Mouse (Mus musculus): ENCODE data around the gene Grik5.
A peak's percentile ranks its signal among the peaks of the same experiment; 100 is the strongest.

The Grik5 gene

DNA sequence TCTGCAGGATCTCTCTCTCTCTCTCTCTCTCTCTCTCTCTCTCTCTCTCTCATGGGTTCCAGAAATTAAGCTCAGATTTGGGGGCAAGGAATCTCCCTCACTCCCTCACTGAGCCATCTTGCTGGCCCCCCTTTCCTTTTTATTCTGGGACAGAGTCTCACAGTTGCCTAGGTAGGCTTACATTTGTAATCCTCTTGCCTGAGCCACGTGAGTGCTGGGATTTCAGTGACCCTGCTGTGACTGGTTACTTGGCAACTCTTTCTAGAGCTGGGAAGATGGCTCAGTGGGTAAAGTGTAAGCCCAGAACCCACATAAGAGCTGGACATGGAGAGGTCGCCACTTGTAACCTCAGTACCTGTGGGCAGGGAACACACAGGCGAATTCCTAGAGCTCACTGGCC is 40.6 kb downstream of the Grik5 start:
- no peak for DNase-seq (ENCODE audit: low spot score in 2 of 2)

GRCm38 (mm10) chr7:25030032-25030753 is 42.0 kb downstream of the Grik5 start:
- peak; percentile 84 to 87 for DNase-seq (ENCODE audit: low spot score in 2 of 2)

- DNase-seq (ENCODE audit: low spot score in 2 of 2): no peak
Measured at GRCm38 (mm10) chr7:25026452-25026851, 45.7 kb downstream of the Grik5 start.

DNA sequence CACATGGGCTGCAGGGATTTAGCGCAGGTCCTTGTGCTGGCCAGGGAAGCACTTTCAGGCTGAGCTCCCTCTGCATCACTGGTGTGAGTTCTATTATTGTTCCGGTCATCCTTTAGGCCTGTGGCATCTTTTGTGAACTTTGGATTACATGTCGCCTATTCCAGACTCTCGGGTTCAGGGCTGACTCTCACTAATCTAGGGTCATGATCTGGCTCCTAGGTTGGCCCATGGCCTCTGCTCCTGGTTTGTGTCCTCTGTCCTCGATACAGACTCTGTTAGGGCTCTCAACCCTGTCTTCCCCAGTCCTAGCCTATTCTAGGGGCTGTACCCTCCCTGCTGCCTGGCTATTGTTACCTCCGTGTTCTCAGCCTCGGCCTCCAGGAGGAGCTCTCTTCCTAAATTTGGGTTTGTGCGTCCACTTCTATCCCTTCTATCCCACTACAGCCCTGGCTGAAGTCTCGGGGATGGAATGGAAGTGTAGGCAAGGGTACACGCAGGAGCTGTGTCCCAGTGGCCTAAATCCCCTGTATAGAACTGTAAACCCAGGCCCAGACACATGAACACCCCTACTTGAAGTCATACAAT is 46.2 kb downstream of the Grik5 start:
- no peak for DNase-seq (ENCODE audit: low spot score in 2 of 2)

- DNase-seq (ENCODE audit: low spot score in 2 of 2): no peak
Measured at GRCm38 (mm10) chr7:25011592-25011991, 60.6 kb downstream of the Grik5 start.

- peak; percentile 67 to 72 for DNase-seq (ENCODE audit: low spot score in 2 of 2)
Measured at GRCm38 (mm10) chr7:25010090-25010913, 61.8 kb downstream of the Grik5 start.

GRCm38 (mm10) chr7:25009099-25009700 is 62.9 kb downstream of the Grik5 start:
- DNase-seq (ENCODE audit: low spot score in 2 of 2): peak; percentile 77 to 80

- no peak for DNase-seq (ENCODE audit: low spot score in 2 of 2)
Measured at GRCm38 (mm10) chr7:25008635-25009034, 63.5 kb downstream of the Grik5 start.

DNA sequence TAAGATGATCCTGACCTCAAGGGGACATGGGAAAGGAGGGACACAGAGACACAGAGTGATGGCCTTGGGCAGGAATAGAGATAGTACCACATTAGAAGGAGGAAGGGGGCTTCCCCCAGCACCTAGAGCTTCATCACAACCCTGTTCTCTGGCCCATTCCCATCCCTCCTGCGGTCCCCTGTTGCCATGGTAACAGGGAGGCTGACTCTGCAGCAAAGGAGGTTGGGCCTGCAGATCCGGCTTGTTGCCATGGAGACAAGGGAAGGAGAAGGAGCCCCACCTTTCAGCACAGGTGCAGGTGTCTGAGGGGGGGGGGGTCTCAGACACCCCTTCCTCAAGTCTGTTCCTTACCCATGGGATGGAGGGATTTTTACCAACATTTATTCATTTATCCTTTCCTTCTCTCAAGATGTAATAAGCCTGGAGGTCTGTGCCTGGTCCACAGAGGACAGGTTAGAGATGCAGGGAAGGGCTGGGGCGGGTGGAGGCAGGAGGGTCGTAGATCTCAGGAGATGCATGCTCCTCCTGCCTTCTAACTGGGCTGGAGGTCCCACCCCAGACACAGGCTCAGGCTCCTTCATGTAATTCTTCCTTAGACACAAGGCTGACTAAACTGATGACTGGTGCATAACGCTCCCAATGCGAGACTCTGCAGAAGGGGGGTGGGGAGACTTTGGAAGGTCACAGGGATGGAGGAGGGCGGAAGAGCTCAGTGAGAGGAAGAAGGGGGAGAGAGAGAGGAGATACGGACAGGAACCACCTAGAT is 64.4 kb downstream of the Grik5 start:
- peak in 1 of 2 experiments; percentile 80 for DNase-seq (ENCODE audit: low spot score in 2 of 2)

DNA sequence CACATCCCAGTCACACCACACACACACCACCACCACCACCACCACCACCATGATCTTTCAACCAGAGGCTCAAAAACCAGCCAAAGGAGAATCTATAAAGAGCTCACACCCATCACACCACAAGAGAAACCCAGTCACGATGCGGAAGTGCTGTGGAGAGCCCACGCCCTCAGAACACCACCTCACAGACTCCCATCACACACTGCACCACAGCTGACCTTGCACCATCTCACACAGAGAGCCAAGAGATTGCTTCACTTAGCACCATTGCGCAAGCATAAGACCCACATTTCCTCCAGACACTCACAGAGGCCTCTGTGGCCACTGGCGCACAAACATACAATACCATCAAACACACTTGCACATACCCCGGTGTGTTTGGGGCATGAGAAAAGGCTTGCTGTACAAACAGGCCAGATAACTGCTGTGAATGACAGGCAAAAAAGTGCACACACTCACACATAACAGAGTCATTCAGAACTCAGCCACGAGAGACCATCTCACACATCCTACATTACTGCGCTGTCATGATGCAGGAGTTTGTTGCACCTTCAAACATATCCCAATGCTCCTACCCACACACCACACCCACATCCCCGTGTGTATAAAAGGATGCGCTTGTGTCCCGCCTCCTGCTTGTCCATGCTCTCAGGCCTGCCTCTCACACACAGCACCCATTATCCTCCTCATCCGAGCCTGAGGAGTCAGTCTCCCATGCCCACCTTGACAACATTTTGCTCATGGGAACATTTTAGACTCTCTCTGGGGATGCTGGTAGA is 65.4 kb downstream of the Grik5 start:
- DNase-seq (ENCODE audit: low spot score in 2 of 2): peak; percentile 84 to 90

DNA sequence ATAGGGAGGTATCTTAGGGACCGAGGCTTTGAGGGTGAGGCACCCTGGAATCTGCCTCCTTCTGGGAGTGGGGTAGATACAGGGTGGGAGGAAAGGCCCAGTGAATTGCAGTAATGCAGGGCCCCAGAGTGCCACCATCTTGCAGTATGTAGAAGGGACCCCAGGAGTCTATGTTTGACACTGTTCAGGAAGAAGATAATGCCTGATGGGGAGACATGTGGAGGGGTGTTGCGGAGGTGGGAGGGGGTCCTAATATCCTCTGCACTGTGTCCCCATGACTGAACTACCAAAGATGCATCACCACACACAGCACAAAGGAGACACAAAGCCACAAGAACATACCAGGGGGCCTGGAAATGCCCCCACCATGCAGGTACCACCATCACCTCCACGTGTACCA is 66.0 kb downstream of the Grik5 start:
- DNase-seq (ENCODE audit: low spot score in 2 of 2): no peak

DNA sequence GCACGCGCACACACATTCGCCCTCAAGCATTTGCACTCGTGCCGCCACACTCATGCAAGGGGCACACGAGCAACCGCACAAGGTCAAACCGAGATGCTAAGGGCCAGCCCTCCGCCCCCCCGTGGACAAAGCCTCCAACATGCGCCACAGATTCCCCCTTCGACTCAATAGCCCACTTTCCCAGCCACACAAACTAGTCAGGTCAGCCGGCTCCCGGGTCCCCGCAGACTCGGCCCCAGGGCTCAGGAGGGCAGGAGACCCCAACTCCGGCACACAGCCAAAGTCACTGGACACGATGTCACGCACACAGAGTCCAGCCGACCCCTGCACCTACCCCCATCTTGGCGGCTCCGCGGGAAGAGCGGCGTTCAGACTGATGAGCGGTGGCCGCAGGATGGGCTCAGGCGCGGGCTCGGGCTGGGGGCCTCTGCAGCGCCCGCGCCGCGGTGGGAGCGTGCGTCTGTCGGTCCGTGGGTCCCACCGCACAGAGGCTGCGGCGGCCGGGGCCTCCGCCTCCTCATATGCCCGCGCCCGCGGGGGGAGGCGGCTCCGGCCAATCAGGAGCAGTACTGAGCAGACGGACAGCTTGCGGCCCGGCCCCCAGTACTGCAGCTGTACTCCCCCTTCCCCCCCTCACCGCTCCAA is 66.6 kb downstream of the Grik5 start, which contains the start of gene Atp1a3:
TSS of gene Atp1a3 (minus strand) at position 538 of the 645 bp plus-strand sequence.
- peak; percentile 82 to 85 for DNase-seq (ENCODE audit: low spot score in 2 of 2)

DNA sequence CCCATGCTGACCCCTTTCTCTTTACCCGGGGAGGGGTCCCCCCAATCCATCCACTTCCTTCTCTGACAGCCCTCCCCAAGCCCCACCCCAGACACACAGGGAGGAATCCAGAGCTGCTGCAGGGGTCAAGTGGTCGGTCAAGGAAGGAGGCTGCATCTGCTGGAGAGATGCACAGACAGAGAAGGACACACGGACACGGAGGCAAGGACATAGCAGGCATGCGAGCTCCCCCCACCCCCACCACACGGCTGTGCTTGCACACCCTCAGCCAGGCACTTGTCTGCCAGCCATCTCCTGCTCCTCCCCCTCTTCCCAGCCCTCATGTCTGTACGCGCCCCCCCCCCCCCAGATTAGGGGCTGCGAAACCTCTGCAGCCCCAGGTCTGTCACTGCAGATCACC is 67.3 kb downstream of the Grik5 start:
- no peak for DNase-seq (ENCODE audit: low spot score in 2 of 2)

GRCm38 (mm10) chr7:25003820-25004388 is 68.2 kb downstream of the Grik5 start:
- no peak for DNase-seq (ENCODE audit: low spot score in 2 of 2)

- no peak for DNase-seq (ENCODE audit: low spot score in 2 of 2)
Measured at GRCm38 (mm10) chr7:25003291-25003690, 68.9 kb downstream of the Grik5 start.

GRCm38 (mm10) chr7:25000711-25001110 is 71.4 kb downstream of the Grik5 start:
- no peak for DNase-seq (ENCODE audit: low spot score in 2 of 2)

DNA sequence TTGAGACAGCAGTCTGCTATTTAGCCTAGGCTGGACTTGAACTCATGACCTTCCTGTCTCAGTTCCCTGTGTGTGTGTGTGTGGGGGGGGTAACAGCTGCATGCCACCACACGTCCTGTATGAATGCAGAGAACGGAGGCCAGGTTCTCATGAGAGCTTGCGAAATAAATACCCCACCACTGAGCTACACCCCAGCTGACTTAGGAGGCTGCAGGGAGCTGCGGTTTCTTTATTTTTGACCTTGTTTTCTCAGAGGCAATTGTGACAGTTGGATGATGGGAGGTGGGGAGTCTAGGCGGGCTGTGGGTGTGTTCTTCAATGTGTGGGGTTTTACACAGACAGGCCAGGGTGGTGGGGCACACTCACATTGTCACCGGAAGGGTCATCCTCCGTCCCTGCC is 71.9 kb downstream of the Grik5 start:
- no peak for DNase-seq (ENCODE audit: low spot score in 2 of 2)

DNA sequence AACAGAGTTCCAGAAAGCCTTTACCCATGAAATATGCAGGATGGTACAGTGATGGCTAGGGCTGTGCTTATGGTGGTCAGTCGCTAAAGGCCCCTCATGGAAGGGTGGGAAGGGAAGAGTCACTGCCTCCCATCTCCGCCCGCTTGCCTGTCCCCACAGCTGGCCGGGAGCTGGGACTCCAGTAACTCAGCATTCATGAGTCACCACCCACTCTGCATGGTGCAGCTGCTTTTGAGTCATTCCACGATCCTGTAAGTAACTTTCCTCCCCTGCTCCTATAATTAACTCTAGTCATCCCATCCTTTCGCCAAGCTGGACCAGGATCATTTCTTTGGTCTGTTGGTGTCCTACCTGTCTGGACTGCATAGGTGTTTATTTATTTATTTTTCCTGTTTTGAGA is 79.1 kb downstream of the Grik5 start:
- DNase-seq (ENCODE audit: low spot score in 2 of 2): peak in 1 of 2 experiments; percentile 68

GRCm38 (mm10) chr7:24990478-24990877 is 81.7 kb downstream of the Grik5 start:
- DNase-seq (ENCODE audit: low spot score in 2 of 2): no peak

DNA sequence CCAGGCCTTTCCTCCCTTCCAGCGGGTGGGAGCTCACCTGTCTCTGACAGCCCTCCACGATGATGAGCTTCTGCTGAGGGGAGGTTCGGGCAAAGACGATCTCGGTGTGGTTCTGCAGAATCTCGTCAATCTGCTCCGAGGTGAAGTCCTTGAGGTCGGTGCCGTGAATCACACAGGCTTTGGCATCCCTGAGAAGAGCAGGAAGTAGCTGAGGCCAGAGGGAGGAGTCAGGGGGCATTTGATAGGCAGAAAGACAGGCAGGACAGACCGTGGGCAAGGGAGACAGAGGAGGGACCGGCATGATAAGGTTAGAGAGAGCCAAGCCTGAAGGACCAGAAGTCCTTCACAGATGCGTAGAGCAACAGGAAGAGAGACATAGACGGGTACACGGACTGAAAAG is 84.2 kb downstream of the Grik5 start:
- no peak for DNase-seq (ENCODE audit: low spot score in 2 of 2)

Data from right cerebral cortex, adult 2 months (tissue).